Mouse (Mus musculus) neural tube, embryonic 14.5 days (tissue): ENCODE data around the gene Atf6. TPM values are rescaled to one million over a fixed set of nuclear protein-coding genes. Genes with fewer than 3 reads are reported as not detected.

Source experiments
- ATAC-seq: fragments of 200-750 bp; cut with Nextera tagmentation; 2 replicates; pipeline ENCODE4 v1.8.0; 2017; ENCODE audit warnings: low read depth, mild to moderate bottlenecking, moderate TSS enrichment, moderate library complexity
- H3K27ac ChIP-seq: fragments of 300-500 bp; sonication (generic); 2 replicates; pipeline ENCODE4 v1.5.1; 2014; ENCODE audit warnings: low read depth, mild to moderate bottlenecking, control low read depth, low read length, moderate library complexity, mixed read lengths
- H3K27me3 ChIP-seq: fragments of 300-500 bp; sonication (generic); 2 replicates; pipeline ENCODE4 v1.6.1; 2014; ENCODE audit warnings: low read length; ENCODE audit not compliant: control insufficient read depth, insufficient read depth
- H3K36me3 ChIP-seq: fragments of 300-500 bp; sonication (generic); 2 replicates; pipeline ENCODE4 v1.6.1; 2014; ENCODE audit warnings: low read length, mixed read lengths; ENCODE audit not compliant: control insufficient read depth, insufficient read depth
- H3K4me1 ChIP-seq: fragments of 300-500 bp; sonication (generic); 2 replicates; pipeline ENCODE4 v1.6.1; 2014; ENCODE audit warnings: low read length; ENCODE audit not compliant: control insufficient read depth, insufficient read depth
- H3K4me2 ChIP-seq: fragments of 300-500 bp; sonication (generic); 2 replicates; pipeline ENCODE4 v1.6.1; 2014; ENCODE audit warnings: mild to moderate bottlenecking, low read depth, low read length, control low read depth
- H3K4me3 ChIP-seq: fragments of 300-500 bp; sonication (generic); 2 replicates; pipeline ENCODE4 v1.5.1; 2014; ENCODE audit warnings: low read depth, low read length, control low read depth, mixed read lengths
- H3K9ac ChIP-seq: fragments of 300-500 bp; sonication (generic); replicated peaks from 2 replicates; pipeline ENCODE4 v1.6.1; 2014; ENCODE audit warnings: low read depth, mild to moderate bottlenecking, control low read depth, low read length, mixed read lengths
- H3K9me3 ChIP-seq: fragments of 300-500 bp; sonication (generic); 2 replicates; pipeline ENCODE4 v1.6.1; 2016; ENCODE audit warnings: low read length; ENCODE audit not compliant: control insufficient read depth
- WGBS: fragments of 180-500 bp; shearing (Covaris S2); extraction: QIAGEN DNeasy Blood & Tissue Kit; methylation state at CpG from one replicate; pipeline ENCODE4 v1.1.7; 2014; 5-methylcytosine and 5-hydroxymethylcytosine counted together
- polyA plus RNA-seq: library from polyadenylated mRNA; unstranded; fragments of >200 nt; fragmentation: Nextera tagmentation; extraction: Ambion mirVana; gene quantifications from 2 replicates; pipeline ENCODE4 v1.2.1, GENCODE M21; 2014

Gene Atf6
- 10.1 and 11.6 TPM in 2 replicates for polyA plus RNA-seq

DNA sequence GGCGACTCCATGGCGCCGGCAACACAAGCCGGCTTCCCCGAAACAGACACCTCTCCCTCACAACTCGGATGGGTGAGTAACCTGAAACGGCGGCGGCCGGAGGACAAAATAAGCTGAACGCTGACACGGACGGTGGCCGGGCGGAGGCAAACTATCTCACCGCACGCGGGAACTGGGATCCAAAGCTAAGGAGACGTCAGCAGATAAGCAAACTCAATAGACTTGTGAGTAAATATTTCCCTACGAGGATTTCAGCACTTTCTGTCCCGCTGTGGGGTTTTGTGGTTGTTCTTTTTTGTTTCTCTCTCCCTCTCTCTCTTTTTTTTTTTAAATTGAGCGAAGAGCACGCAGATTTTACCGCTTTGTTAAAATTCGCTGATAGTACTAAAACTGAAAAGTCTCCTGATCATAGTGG, at the start of gene Atf6:
TSS of gene Atf6 (minus strand) at position 81 of the 415 bp plus-strand sequence.
- ATAC-seq = peak; percentile 81
- Histone ChIP-seq H3K27ac (peak within 1 kb of the TSS; percentile 69), H3K9me3 (no peaks in the 10 kb centered on the region), H3K27me3 (no peaks in the 10 kb centered on the region), H3K4me1 (0 out of 2 replicates have a peak, but pooled peaks cover 7% of the 10 kb centered on the region), H3K4me3 (peak within 1 kb of the TSS; percentile 88), H3K4me2 (peak within 1 kb of the TSS; percentile 74), H3K36me3 (no peaks in the 10 kb centered on the region; the same call in 1 of the 2 replicates), H3K9ac (peak within 1 kb of the TSS; percentile 81)
- WGBS = under 1% methylated on average over 25 of the region's 25 CpGs

DNA sequence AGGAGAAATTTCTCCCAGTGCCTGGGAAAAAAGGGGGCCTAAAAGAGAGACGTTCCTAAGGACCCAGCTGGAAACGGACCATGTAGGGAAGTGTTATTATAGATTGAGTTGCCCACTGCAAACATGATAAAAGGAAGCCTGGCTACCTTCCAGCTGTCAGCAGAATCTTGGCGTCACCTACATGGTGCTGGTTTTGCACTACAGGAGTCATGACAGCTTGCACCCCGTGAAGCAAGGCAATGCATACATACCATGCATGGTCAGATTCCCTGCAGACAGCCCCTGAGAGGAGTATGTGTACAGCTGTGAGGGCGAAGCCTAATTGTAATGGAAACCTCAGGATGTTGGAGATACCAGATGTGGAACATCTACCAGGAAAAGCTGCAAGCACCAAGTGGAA, 48.1 kb upstream of the Atf6 start:
- Histone ChIP-seq H3K4me3 (no peak overlapping the region), H3K36me3 (no peaks in the 10 kb centered on the region), H3K9ac (no peak overlapping the region), H3K9me3 (no peaks in the 10 kb centered on the region), H3K27me3 (no peaks in the 10 kb centered on the region), H3K27ac (no peak overlapping the region), H3K4me2 (no peak overlapping the region), H3K4me1 (no peaks in the 10 kb centered on the region)
- WGBS = 85% methylated on average over 5 of the region's 5 CpGs
- no peak for ATAC-seq

DNA sequence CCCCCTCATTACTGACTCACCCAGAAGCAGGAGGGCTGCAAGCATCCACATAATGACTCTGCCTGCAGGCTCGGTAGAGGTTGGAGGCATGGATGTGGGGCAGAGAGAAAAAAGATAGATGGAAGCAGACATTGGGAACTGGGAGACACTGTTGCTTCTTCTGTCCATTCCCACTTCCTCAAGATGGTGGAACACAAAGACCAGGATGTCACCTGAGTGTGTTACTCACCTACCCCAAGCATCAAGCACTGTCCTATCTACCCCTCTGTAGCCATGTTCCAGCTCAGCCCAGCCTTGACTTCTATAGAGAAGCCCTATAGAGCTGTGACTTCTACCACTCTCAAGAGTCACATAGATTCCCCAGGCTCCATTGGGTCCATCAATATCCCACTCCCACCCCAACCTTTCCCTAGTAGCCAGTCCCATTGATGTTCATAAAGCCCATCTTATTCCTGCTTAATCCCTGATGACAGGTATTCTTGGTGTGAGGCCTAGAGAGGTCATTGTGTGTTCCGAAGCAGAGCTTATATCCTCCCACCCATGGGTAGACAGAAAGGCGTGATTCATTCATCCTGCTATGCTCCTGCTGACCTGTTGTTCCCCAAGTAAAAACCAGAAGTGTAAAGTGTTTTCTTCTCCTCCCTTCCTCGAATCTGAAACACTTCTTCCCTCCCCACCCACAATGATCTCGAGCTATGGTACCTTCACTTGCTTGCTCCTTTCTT, 45.5 kb upstream of the Atf6 start, which contains the start of gene Fcrlb:
TSS of gene Fcrlb (minus strand) at position 51 of the 725 bp plus-strand sequence.
- Histone ChIP-seq H3K4me2 (no peak within 1 kb of the TSS), H3K27ac (no peak within 1 kb of the TSS), H3K4me1 (no peaks in the 10 kb centered on the region), H3K9me3 (no peaks in the 10 kb centered on the region), H3K36me3 (no peaks in the 10 kb centered on the region), H3K9ac (no peak within 1 kb of the TSS), H3K4me3 (no peak within 1 kb of the TSS), H3K27me3 (peaks cover 7% of the 10 kb centered on the region)
- ATAC-seq = no peak
- 74% methylated on average over 5 of the region's 5 CpGs for WGBS

DNA sequence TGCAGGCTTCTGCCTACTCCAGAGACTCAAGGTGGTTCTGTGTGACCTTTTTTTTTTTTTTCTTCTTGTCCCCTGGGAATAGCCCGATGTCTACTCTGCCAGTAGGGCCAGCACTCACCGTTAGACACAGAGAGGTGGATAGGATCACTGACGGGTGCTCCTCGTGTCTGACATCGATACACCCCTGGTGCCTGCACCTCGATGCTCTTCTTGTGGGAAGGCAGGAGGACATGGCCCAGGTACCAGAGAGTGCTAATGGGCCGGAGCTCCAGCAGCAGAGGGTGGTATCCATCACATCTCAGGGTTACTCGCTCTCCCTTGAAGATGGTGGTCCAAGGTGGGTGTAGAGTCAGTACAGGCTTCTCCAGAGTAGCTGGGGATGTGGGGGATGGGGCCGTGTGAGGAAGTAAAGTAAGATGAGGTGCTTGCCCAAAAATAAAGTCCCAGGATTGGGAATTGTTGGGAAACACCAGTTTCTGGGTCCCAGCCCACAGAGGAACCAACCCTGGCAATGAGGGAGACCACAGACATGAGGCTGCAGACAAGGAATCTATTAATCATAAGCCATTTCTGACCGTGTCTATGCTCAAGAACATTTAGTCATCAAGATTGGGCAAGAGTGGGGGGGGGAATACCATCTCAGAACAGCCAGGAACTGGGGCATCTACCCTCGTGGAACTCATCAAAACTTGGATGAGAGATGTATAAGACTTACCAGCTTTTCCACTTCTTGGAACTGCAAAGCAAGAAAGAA, 44.5 kb upstream of the Atf6 start:
- H3K9ac ChIP-seq = no peak overlapping the region
- peaks cover 15% of the 10 kb centered on the region for H3K27me3 ChIP-seq
- no peaks in the 10 kb centered on the region for H3K4me1 ChIP-seq
- H3K36me3 ChIP-seq = no peaks in the 10 kb centered on the region
- H3K27ac ChIP-seq = no peak overlapping the region
- no peak overlapping the region for H3K4me2 ChIP-seq
- no peaks in the 10 kb centered on the region for H3K9me3 ChIP-seq
- no peak overlapping the region for H3K4me3 ChIP-seq
- 81% methylated on average over 11 of the region's 11 CpGs for WGBS
- ATAC-seq = no peak

DNA sequence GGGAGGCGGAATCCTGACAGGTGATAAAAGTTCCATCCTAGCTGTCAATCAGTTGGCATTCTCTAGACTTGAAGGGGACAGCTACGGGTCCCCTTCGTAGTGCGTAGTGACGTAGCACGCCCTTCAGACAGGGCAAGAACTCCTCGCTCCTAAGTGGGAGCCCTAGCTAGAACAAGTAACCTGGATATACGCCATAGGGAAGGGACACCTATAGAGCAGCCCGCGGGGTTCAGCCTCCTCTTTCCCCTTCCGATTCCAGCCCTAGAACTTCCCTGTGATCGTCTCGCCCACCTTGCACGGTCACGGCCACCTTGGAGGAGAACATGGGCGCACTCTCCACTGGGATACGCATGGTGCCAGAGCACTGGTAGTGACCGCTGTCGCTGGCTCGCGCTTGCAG, 40.8 kb upstream of the Atf6 start:
- Histone ChIP-seq H3K4me1 (no peaks in the 10 kb centered on the region), H3K4me2 (peak overlapping the region; percentile 98), H3K27me3 (peaks cover 15% of the 10 kb centered on the region), H3K27ac (no peak overlapping the region), H3K36me3 (no peaks in the 10 kb centered on the region), H3K4me3 (peak overlapping the region; percentile 51), H3K9me3 (no peaks in the 10 kb centered on the region), H3K9ac (peak overlapping the region; percentile 60)
- ATAC-seq = peak; percentile 79
- WGBS = 3% methylated on average over 21 of the region's 21 CpGs

DNA sequence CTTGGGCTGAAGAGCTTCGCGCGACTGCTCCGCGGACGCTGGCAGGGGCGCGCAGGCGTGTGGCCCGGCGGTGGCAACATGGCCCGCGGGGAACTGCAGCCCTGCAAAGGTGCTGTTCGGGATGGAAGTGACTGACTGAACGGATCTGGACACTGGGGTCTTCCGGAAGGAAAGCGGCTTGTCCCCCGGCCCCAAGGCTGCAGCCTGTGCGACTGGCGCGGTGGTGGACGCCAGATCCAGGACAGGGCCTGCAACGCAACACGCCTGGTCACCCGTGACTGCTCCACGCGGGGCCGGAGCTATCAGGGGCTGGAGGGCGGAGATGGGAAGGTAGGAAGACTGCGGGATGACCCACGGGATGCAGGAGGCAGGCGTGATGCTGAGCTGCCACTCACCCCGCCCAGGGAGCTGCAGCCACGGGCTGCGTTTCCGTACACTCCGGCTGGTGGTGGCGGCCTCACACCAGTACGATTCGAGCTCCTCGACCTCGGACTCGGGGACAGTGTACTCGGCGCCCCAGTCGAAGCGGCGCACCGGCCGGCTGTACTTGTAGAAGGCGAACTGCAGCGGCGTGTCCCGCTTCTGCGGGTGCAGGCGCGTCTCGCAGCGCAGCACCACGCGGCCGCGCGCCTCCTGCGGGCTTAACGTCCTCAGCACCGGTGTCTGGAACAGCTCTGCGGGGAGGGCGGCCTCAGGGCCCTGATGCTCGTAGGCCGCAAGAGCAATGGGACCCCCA, 40.1 kb upstream of the Atf6 start:
- H3K4me3 ChIP-seq = peak overlapping the region; percentile 51
- no peak overlapping the region for H3K27ac ChIP-seq
- H3K4me2 ChIP-seq = peak overlapping the region; percentile 98
- no peaks in the 10 kb centered on the region for H3K36me3 ChIP-seq
- peak overlapping the region; percentile 60 for H3K9ac ChIP-seq
- no peaks in the 10 kb centered on the region for H3K9me3 ChIP-seq
- peaks cover 15% of the 10 kb centered on the region for H3K27me3 ChIP-seq
- peak; percentile 89 for ATAC-seq
- under 1% methylated on average over 71 of the region's 71 CpGs for WGBS
- no peaks in the 10 kb centered on the region for H3K4me1 ChIP-seq

DNA sequence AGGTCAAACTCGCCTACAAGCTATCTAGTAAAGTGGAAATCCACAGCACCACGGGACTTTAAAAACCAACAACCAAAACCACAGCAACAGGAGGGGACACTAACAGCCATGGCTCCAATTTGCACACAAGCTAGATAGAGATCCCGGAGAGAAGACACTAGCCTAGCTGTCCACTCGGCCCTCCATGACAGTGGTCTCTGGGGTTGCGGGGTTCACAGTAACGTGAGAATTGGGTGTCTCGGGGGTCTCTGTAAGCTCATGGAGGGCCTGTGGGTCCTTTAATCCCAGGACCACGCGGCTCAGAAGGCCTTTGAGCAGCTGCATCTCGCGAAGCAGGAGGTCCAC, 39.5 kb upstream of the Atf6 start:
- 22% methylated on average over 11 of the region's 11 CpGs for WGBS
- no peaks in the 10 kb centered on the region for H3K36me3 ChIP-seq
- no peak; the same call in 1 of the 2 replicates for ATAC-seq
- no peaks in the 10 kb centered on the region for H3K9me3 ChIP-seq
- H3K4me2 ChIP-seq = peak overlapping the region; percentile 98
- H3K4me1 ChIP-seq = no peaks in the 10 kb centered on the region
- H3K4me3 ChIP-seq = peak overlapping the region; percentile 51
- no peak overlapping the region for H3K27ac ChIP-seq
- H3K27me3 ChIP-seq = peaks cover 15% of the 10 kb centered on the region
- H3K9ac ChIP-seq = peak overlapping the region; percentile 60

DNA sequence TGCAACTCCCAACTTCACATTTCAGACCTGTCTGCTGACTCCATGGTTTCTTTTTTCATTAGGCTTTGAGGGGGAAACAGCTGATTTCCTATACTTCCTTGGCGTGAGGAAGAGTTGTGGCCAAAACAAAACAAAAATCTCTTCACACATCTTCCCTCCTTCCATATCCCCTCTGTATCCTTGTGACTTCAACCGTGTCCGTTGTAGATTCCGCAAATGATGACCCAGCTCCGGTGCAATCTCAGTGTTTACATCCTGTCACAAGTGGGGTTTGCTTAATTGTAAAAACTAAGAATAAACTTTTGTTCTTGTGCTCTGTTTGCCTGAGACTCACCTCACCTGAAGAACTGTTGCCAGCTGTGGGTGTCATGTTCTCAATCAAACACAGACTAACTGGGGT, 35.9 kb upstream of the Atf6 start:
- no peak overlapping the region for H3K4me3 ChIP-seq
- no peak for ATAC-seq
- no peaks in the 10 kb centered on the region for H3K36me3 ChIP-seq
- H3K9ac ChIP-seq = no peak overlapping the region
- peaks cover 12% of the 10 kb centered on the region for H3K27me3 ChIP-seq
- no peak overlapping the region for H3K27ac ChIP-seq
- H3K4me1 ChIP-seq = no peaks in the 10 kb centered on the region
- H3K4me2 ChIP-seq = no peak overlapping the region
- H3K9me3 ChIP-seq = no peaks in the 10 kb centered on the region
- 81% methylated on average over 5 of the region's 5 CpGs for WGBS
